Mouse (Mus musculus): ENCODE measurements around the gene Gm10803.

Gene Gm10803

DNA sequence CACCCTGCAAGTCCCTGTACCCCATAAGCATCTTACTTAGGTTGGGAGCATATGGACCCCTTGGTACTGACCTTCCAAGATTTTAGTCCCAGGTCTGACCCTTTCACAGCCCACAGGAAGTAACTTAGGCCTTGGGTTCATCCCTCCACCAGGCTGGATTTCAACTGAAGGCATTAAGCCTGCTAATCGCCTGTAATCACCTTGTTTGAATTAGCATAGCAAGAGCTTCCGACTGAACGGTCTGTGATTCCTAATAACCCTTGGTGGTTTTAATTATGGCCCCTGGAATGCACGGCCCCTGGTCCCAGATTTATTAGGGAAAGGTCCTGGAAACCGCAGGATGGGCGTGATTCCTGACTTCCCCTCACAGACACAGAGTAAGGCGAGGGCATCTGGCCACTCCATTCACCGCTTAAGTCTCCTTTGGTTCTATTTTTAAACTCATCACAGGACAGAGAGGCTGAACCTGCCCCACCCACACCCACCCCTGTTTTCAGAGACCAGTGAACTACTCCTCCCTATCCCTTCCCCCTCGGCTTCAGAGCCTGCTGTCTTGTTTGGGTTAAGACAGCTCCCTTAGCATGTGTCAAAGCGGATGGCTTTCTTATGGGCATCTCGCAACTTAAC, 31.9 kb downstream of the Gm10803 start:
- no peak for DNase-seq (ENCODE audit: low spot score in 2 of 2)

DNA sequence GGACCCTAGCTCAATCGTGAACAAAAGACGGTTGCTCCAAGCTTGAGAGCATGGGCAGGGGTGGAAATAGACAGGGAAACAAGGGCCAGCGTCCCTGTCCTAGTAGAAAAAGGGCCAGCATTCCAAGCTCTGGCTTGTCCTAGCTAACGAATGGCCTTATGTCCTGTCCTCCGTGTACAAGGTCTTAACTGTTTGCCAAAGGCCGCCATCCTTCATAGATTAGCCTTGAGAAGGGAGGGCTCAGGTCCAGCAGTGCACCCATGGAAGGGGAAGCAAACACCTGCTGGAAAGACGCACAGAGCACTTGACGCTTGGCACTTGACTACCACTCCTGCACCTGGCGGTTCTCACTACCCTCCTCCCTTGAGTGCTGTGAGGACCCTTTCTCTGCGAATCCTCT, 32.8 kb downstream of the Gm10803 start:
- DNase-seq (ENCODE audit: low spot score in 2 of 2), result no peak

DNA sequence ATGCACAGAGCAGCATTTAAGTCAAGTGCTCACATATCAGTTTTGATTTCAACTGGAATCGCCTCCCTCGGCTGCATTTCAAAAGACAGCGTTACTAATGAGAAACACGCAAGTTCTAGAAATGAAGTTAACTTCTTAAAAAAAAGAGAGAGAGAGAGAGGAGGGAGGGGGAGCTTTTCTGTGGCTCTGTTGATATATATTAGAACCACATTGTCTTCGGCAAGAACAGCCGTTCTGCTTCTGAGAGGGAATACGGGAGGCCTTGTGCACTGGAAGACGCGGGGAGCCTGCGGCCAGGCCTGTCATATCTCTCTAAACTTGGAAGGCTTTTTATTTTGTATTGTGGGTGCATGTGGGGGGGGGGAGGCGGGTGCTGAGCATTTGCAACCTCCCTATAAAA, 36.8 kb downstream of the Gm10803 start:
- DNase-seq (ENCODE audit: low spot score in 2 of 2), result no peak

DNA sequence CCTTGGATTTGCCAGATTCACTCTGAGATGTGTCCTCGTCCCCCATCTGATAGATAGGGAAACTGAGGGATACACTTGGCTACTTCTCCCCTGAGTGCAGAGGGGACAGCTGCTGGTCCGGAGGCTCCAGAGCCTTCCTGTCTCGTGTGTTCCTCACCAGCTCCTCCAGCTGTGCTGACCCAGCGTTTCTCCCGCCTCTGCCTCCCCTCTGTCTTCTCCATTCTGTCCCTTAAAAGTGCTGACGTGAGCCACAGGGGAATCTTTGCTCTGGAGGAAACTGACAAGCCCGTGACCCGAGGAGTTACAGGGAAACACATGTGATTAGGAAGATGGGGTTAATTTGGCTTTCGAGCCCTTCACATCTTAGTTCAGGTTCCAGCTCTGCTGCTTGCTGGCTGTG, 39.4 kb downstream of the Gm10803 start:
- DNase-seq (ENCODE audit: low spot score in 2 of 2), result no peak

DNA sequence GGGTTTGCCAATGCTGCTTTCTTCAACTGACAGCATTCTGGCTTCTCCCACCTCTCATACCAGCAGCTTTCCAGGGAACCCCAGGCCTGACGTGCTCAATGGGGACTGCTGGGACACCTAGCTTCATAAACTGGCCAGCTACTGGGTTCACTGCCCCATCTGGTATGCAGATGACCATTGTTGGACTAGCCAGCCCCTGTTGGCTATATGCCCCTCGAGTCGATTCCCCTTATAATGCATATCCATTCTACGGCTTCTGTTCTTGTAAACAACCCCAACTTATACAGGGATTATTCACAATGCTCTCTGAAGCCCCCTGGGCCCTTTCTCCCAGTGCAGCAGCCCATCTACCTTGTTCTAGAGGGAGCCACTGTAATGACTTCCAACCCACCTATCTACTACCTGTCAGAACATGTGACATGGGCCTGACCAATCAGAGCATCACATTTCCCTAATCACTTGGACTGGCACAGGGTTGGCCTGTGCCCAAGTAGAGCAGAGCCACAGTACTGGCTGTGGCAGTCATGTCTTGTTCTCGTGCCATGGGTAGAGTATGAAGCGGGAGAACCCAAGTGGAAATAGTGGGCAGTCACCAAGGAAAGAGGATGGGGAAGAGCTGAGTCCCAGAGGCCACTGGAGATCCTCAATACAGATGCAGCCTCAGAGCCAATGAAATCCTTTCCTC, 44.4 kb downstream of the Gm10803 start:
- DNase-seq (ENCODE audit: low spot score in 2 of 2), result no peak

- no peak for DNase-seq (ENCODE audit: low spot score in 2 of 2)
Observed at GRCm38 (mm10) chr2:93608800-93609199, 48.4 kb downstream of the Gm10803 start.

- no peak for DNase-seq (ENCODE audit: low spot score in 2 of 2)
Observed at GRCm38 (mm10) chr2:93613020-93613419, 52.7 kb downstream of the Gm10803 start.
